Mouse (Mus musculus): ENCODE measurements around the gene Fads6.

DNA sequence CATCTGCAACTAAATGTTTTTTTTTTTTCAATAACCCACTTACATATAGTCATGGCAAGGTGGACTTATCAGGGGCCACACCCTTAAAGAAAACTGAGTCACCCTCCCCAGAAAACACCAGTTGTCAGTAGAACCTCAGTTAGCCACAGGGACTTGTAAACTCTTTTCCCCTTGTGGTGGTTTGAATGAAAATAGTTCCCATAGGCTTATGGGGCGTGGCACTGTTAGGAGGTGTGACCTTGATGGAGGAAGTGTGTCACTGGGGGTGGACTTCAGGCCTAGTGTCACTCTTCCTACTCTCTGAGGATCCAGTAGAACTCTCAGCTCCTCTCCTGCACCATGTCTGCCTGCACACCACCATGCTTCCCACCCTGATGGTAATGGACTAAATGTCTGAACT, 17.7 kb downstream of the Fads6 start:
- no peak for TF ChIP-seq GATA1 (IDR thresholded peaks at IDR 0.05; ENCODE audit: borderline replicate concordance, low read length)
- TF ChIP-seq FLI1 (IDR thresholded peaks at IDR 0.05; ENCODE audit: low read length): no peak

All from megakaryocyte, embryonic 14.5 days (primary cell).